Mouse (Mus musculus): Measurements from ENCODE around the gene Inafm2. TPM values are rescaled to one million over a fixed set of nuclear protein-coding genes. Genes with fewer than 3 reads are reported as not detected.
A peak's percentile ranks its signal among the peaks of the same experiment; 100 is the strongest.

The Inafm2 gene
- polyA plus RNA-seq, 1 experiment = 8.1 TPM

GRCm38 (mm10) chr2:118783093-118783492, 37.5 kb downstream of the Inafm2 start:
- Histone ChIP-seq H3K27me3 (replicated peaks; ENCODE audit: control insufficient read depth, insufficient read depth, low read length) (no peaks in the 10 kb centered on the region), H3K27ac (ENCODE audit: insufficient read depth, low read depth, low read length) (no peak overlapping the region), H3K4me1 (ENCODE audit: control insufficient read depth, insufficient read depth, low read length) (no peaks in the 10 kb centered on the region), H3K4me3 (ENCODE audit: insufficient read depth, low read depth, low read length) (no peak overlapping the region), H3K36me3 (ENCODE audit: control insufficient read depth, insufficient read depth, low read length) (no peaks in the 10 kb centered on the region)
- DNase-seq = no peak
- WGBS = 50% methylated on average over 5 of the region's 5 CpGs
- TF ChIP-seq POLR2A (IDR thresholded peaks at IDR 0.05; ENCODE audit: low read depth, low read length) (no peak), CTCF (conservative IDR thresholded peaks at IDR 0.05; ENCODE audit: insufficient read depth, insufficient read length, low read depth, low read length) (no peak)

GRCm38 (mm10) chr2:118783663-118784062, 38.1 kb downstream of the Inafm2 start:
- no peak overlapping the region for H3K27ac ChIP-seq (ENCODE audit: insufficient read depth, low read depth, low read length)
- no peaks in the 10 kb centered on the region for H3K4me1 ChIP-seq (ENCODE audit: control insufficient read depth, insufficient read depth, low read length)
- H3K4me3 ChIP-seq (ENCODE audit: insufficient read depth, low read depth, low read length) = no peak overlapping the region
- DNase-seq = no peak
- 89% methylated on average over 7 of the region's 7 CpGs for WGBS
- no peak for TF ChIP-seq CTCF (conservative IDR thresholded peaks at IDR 0.05; ENCODE audit: insufficient read depth, insufficient read length, low read depth, low read length)
- no peak for TF ChIP-seq POLR2A (IDR thresholded peaks at IDR 0.05; ENCODE audit: low read depth, low read length)
- no peaks in the 10 kb centered on the region for H3K27me3 ChIP-seq (replicated peaks; ENCODE audit: control insufficient read depth, insufficient read depth, low read length)
- H3K36me3 ChIP-seq (ENCODE audit: control insufficient read depth, insufficient read depth, low read length) = no peaks in the 10 kb centered on the region

GRCm38 (mm10) chr2:118786525-118786924, 41.0 kb downstream of the Inafm2 start:
- TF ChIP-seq CTCF (conservative IDR thresholded peaks at IDR 0.05; ENCODE audit: insufficient read depth, insufficient read length, low read depth, low read length) (no peak), POLR2A (IDR thresholded peaks at IDR 0.05; ENCODE audit: low read depth, low read length) (no peak)
- DNase-seq = no peak
- Histone ChIP-seq H3K27ac (ENCODE audit: insufficient read depth, low read depth, low read length) (no peak overlapping the region), H3K4me3 (ENCODE audit: insufficient read depth, low read depth, low read length) (no peak overlapping the region), H3K27me3 (replicated peaks; ENCODE audit: control insufficient read depth, insufficient read depth, low read length) (no peaks in the 10 kb centered on the region), H3K4me1 (ENCODE audit: control insufficient read depth, insufficient read depth, low read length) (no peaks in the 10 kb centered on the region), H3K36me3 (ENCODE audit: control insufficient read depth, insufficient read depth, low read length) (no peaks in the 10 kb centered on the region)
- WGBS = 89% methylated on average over 5 of the region's 5 CpGs

- DNase-seq = no peak
- H3K4me1 ChIP-seq (ENCODE audit: control insufficient read depth, insufficient read depth, low read length) = no peaks in the 10 kb centered on the region
- no peak overlapping the region for H3K4me3 ChIP-seq (ENCODE audit: insufficient read depth, low read depth, low read length)
- H3K27ac ChIP-seq (ENCODE audit: insufficient read depth, low read depth, low read length) = no peak overlapping the region
- H3K36me3 ChIP-seq (ENCODE audit: control insufficient read depth, insufficient read depth, low read length) = no peaks in the 10 kb centered on the region
- WGBS = 92% methylated on average over 11 of the region's 11 CpGs
- TF ChIP-seq POLR2A (IDR thresholded peaks at IDR 0.05; ENCODE audit: low read depth, low read length) = no peak
- TF ChIP-seq CTCF (conservative IDR thresholded peaks at IDR 0.05; ENCODE audit: insufficient read depth, insufficient read length, low read depth, low read length) = no peak
- H3K27me3 ChIP-seq (replicated peaks; ENCODE audit: control insufficient read depth, insufficient read depth, low read length) = no peaks in the 10 kb centered on the region
Measured at GRCm38 (mm10) chr2:118789501-118789900, 43.9 kb downstream of the Inafm2 start.

GRCm38 (mm10) chr2:118790221-118790550, 44.6 kb downstream of the Inafm2 start:
- Histone ChIP-seq H3K27me3 (replicated peaks; ENCODE audit: control insufficient read depth, insufficient read depth, low read length) (no peaks in the 10 kb centered on the region), H3K4me3 (ENCODE audit: insufficient read depth, low read depth, low read length) (no peak overlapping the region), H3K4me1 (ENCODE audit: control insufficient read depth, insufficient read depth, low read length) (no peaks in the 10 kb centered on the region), H3K36me3 (ENCODE audit: control insufficient read depth, insufficient read depth, low read length) (no peaks in the 10 kb centered on the region), H3K27ac (ENCODE audit: insufficient read depth, low read depth, low read length) (no peak overlapping the region)
- no peak for DNase-seq
- 64% methylated on average over 12 of the region's 12 CpGs for WGBS
- no peak for TF ChIP-seq CTCF (conservative IDR thresholded peaks at IDR 0.05; ENCODE audit: insufficient read depth, insufficient read length, low read depth, low read length)
- no peak for TF ChIP-seq POLR2A (IDR thresholded peaks at IDR 0.05; ENCODE audit: low read depth, low read length)

GRCm38 (mm10) chr2:118790551-118791525, 45.3 kb downstream of the Inafm2 start:
- H3K27me3 ChIP-seq (replicated peaks; ENCODE audit: control insufficient read depth, insufficient read depth, low read length) = no peaks in the 10 kb centered on the region
- no peaks in the 10 kb centered on the region for H3K4me1 ChIP-seq (ENCODE audit: control insufficient read depth, insufficient read depth, low read length)
- WGBS = 23% methylated on average over 44 of the region's 44 CpGs
- no peak overlapping the region for H3K4me3 ChIP-seq (ENCODE audit: insufficient read depth, low read depth, low read length)
- DNase-seq = peak; percentile 81
- no peaks in the 10 kb centered on the region for H3K36me3 ChIP-seq (ENCODE audit: control insufficient read depth, insufficient read depth, low read length)
- TF ChIP-seq CTCF (conservative IDR thresholded peaks at IDR 0.05; ENCODE audit: insufficient read depth, insufficient read length, low read depth, low read length) (peak; percentile 79), POLR2A (IDR thresholded peaks at IDR 0.05; ENCODE audit: low read depth, low read length) (no peak)
- no peak overlapping the region for H3K27ac ChIP-seq (ENCODE audit: insufficient read depth, low read depth, low read length)

GRCm38 (mm10) chr2:118791591-118792258, 46.2 kb downstream of the Inafm2 start:
- TF ChIP-seq POLR2A (IDR thresholded peaks at IDR 0.05; ENCODE audit: low read depth, low read length) = no peak
- TF ChIP-seq CTCF (conservative IDR thresholded peaks at IDR 0.05; ENCODE audit: insufficient read depth, insufficient read length, low read depth, low read length) = no peak
- WGBS = 93% methylated on average over 26 of the region's 26 CpGs

More at GRCm38 (mm10) chr2:118791591-118792258, 46.2 kb downstream of the Inafm2 start:
- Histone ChIP-seq H3K4me3 (ENCODE audit: insufficient read depth, low read depth, low read length) (no peak overlapping the region), H3K36me3 (ENCODE audit: control insufficient read depth, insufficient read depth, low read length) (no peaks in the 10 kb centered on the region), H3K4me1 (ENCODE audit: control insufficient read depth, insufficient read depth, low read length) (no peaks in the 10 kb centered on the region), H3K27ac (ENCODE audit: insufficient read depth, low read depth, low read length) (no peak overlapping the region), H3K27me3 (replicated peaks; ENCODE audit: control insufficient read depth, insufficient read depth, low read length) (no peaks in the 10 kb centered on the region)
- DNase-seq = no peak
